Mouse (Mus musculus): ENCODE results near the gene Ces1b. TPM values are rescaled to one million over a fixed set of nuclear protein-coding genes. Genes with fewer than 3 reads are reported as not detected.
A peak's percentile ranks its signal among the peaks of the same experiment; 100 is the strongest.

Ces1b gene
- polyA plus RNA-seq, 1 experiment = not detected

- Histone ChIP-seq H3K27ac (ENCODE audit: insufficient read depth, low read length) (no peak overlapping the region), H3K4me3 (ENCODE audit: insufficient read depth, low read length) (no peak overlapping the region), H3K4me1 (ENCODE audit: control insufficient read depth, insufficient read depth, low read length) (no peaks in the 10 kb centered on the region)
- TF ChIP-seq POLR2A (IDR thresholded peaks at IDR 0.05; ENCODE audit: low read depth, low read length) (no peak), CTCF (IDR thresholded peaks at IDR 0.05; ENCODE audit: borderline replicate concordance, insufficient read depth, low read length) (no peak)
Observed at GRCm38 (mm10) chr8:93055238-93055637, 24.6 kb downstream of the Ces1b start.

- H3K4me1 ChIP-seq (ENCODE audit: control insufficient read depth, insufficient read depth, low read length) = no peaks in the 10 kb centered on the region
- no peak overlapping the region for H3K27ac ChIP-seq (ENCODE audit: insufficient read depth, low read length)
- H3K4me3 ChIP-seq (ENCODE audit: insufficient read depth, low read length) = no peak overlapping the region
- no peak for TF ChIP-seq CTCF (IDR thresholded peaks at IDR 0.05; ENCODE audit: borderline replicate concordance, insufficient read depth, low read length)
- no peak for TF ChIP-seq POLR2A (IDR thresholded peaks at IDR 0.05; ENCODE audit: low read depth, low read length)
Observed at GRCm38 (mm10) chr8:93048510-93049416, 31.1 kb downstream of the Ces1b start.

DNA sequence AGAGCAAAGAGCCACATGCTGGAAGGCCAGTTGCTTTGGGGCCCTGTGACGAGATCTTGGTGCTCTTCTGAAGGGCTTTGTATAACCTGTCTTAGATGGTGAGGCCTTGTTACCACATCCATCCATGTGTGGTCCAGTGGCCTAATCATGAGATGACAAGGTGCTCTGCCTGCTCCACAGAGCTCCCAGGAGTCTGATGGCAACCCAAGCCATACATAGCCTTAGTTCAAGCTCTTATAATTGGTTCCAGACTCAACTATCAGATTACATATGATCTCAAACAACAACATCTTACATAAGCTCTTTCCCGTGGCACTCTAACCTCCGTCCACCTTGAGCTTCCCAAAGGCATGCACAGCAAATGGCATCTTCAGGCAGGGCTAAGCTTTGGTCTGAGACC is 31.7 kb downstream of the Ces1b start, which contains the start of gene Ces1a:
Ces1a (minus strand) TSS at position 101 of the 400 bp plus-strand sequence.
- Histone ChIP-seq H3K4me1 (ENCODE audit: control insufficient read depth, insufficient read depth, low read length) (no peaks in the 10 kb centered on the region), H3K27ac (ENCODE audit: insufficient read depth, low read length) (no peak within 1 kb of the TSS), H3K4me3 (ENCODE audit: insufficient read depth, low read length) (no peak within 1 kb of the TSS)
- TF ChIP-seq CTCF (IDR thresholded peaks at IDR 0.05; ENCODE audit: borderline replicate concordance, insufficient read depth, low read length) (no peak), POLR2A (IDR thresholded peaks at IDR 0.05; ENCODE audit: low read depth, low read length) (no peak)

GRCm38 (mm10) chr8:93043083-93043482 is 36.7 kb downstream of the Ces1b start:
- H3K27ac ChIP-seq (ENCODE audit: insufficient read depth, low read length) = no peak overlapping the region
- TF ChIP-seq POLR2A (IDR thresholded peaks at IDR 0.05; ENCODE audit: low read depth, low read length) (no peak), CTCF (IDR thresholded peaks at IDR 0.05; ENCODE audit: borderline replicate concordance, insufficient read depth, low read length) (no peak)
- H3K4me3 ChIP-seq (ENCODE audit: insufficient read depth, low read length) = no peak overlapping the region

DNA sequence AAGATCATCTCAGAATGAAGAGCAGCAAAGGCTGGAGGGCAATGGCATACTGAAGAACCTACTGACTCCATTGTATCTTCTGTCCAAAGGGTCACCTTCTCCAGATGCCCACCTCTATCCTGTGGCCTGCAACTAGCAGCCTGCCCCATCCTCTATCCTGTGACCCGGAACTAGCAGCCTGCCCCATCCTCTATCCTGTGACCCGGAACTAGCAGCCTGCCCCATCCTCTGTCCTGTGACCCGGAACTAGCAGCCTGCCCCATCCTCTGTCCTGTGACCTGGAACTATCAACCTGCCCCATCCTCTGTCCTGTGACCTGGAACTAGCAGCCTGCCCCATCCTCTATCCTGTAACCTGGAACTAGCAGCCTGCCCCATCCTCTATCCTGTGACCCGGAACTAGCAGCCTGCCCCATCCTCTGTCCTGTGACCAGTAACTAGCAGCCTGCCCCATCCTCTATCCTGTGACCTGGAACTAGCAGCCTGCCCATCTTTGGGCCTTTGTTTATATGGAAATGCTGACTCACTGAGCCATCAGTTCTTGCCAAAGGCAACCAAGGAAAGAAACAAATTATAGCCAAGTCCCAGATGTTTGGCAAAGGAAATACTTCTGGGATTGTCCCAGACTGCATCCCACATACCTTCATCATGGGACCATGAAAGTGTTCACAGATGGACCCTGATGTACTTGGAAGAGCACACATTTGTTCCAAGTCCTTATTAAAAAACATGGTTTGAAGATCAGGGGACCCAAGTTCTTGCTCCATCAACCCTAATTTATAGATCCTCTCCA is 38.8 kb downstream of the Ces1b start:
- H3K4me1 ChIP-seq (ENCODE audit: control insufficient read depth, insufficient read depth, low read length) = no peaks in the 10 kb centered on the region; the same call in none of the 2 replicates
- TF ChIP-seq CTCF (IDR thresholded peaks at IDR 0.05; ENCODE audit: borderline replicate concordance, insufficient read depth, low read length) (no peak), POLR2A (IDR thresholded peaks at IDR 0.05; ENCODE audit: low read depth, low read length) (no peak)
- peak overlapping the region; percentile 82 for H3K27ac ChIP-seq (ENCODE audit: insufficient read depth, low read length)

More at GRCm38 (mm10) chr8:93043083-93043482, 36.7 kb downstream of the Ces1b start:
- no peaks in the 10 kb centered on the region; the same call in none of the 2 replicates for H3K4me1 ChIP-seq (ENCODE audit: control insufficient read depth, insufficient read depth, low read length)

DNA sequence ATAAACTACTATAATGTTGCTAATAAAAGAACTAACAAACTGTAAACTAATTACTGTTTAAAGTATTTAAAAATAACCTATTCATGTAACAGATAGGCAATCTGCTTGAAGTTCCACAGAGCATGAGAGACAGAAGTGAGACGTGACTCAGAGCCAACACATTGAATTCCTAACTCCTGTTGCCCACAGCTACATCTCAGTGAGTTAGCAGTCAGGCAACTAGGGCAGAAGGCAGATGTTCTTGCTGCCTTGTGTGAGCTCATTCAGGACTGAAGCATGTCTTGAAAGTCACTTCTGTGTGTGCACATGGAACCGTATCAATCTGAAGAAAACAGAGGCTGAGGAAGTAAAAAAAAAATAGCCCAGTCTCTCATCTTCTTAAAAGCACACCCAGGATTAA is 39.6 kb downstream of the Ces1b start:
- no peak for TF ChIP-seq CTCF (IDR thresholded peaks at IDR 0.05; ENCODE audit: borderline replicate concordance, insufficient read depth, low read length)
- TF ChIP-seq POLR2A (IDR thresholded peaks at IDR 0.05; ENCODE audit: low read depth, low read length) = no peak
- peak overlapping the region; percentile 82 for H3K27ac ChIP-seq (ENCODE audit: insufficient read depth, low read length)
- no peak overlapping the region for H3K4me3 ChIP-seq (ENCODE audit: insufficient read depth, low read length)
- no peaks in the 10 kb centered on the region; the same call in none of the 2 replicates for H3K4me1 ChIP-seq (ENCODE audit: control insufficient read depth, insufficient read depth, low read length)

More for the DNA sequence above, 38.8 kb downstream of the Ces1b start:
- H3K4me3 ChIP-seq (ENCODE audit: insufficient read depth, low read length) = no peak overlapping the region

GRCm38 (mm10) chr8:93038831-93039230 is 41.0 kb downstream of the Ces1b start:
- Histone ChIP-seq H3K4me1 (ENCODE audit: control insufficient read depth, insufficient read depth, low read length) (no peaks in the 10 kb centered on the region; the same call in none of the 2 replicates), H3K4me3 (ENCODE audit: insufficient read depth, low read length) (no peak overlapping the region), H3K27ac (ENCODE audit: insufficient read depth, low read length) (no peak overlapping the region)
- TF ChIP-seq POLR2A (IDR thresholded peaks at IDR 0.05; ENCODE audit: low read depth, low read length) (no peak), CTCF (IDR thresholded peaks at IDR 0.05; ENCODE audit: borderline replicate concordance, insufficient read depth, low read length) (no peak)

- Histone ChIP-seq H3K4me1 (ENCODE audit: control insufficient read depth, insufficient read depth, low read length) (no peaks in the 10 kb centered on the region; the same call in 1 of the 2 replicates), H3K4me3 (ENCODE audit: insufficient read depth, low read length) (no peak overlapping the region), H3K27ac (ENCODE audit: insufficient read depth, low read length) (no peak overlapping the region)
- no peak for TF ChIP-seq POLR2A (IDR thresholded peaks at IDR 0.05; ENCODE audit: low read depth, low read length)
- no peak for TF ChIP-seq CTCF (IDR thresholded peaks at IDR 0.05; ENCODE audit: borderline replicate concordance, insufficient read depth, low read length)
Observed at GRCm38 (mm10) chr8:93030664-93031063, 49.2 kb downstream of the Ces1b start.

- no peak overlapping the region for H3K27ac ChIP-seq (ENCODE audit: insufficient read depth, low read length)
- H3K4me1 ChIP-seq (ENCODE audit: control insufficient read depth, insufficient read depth, low read length) = no peaks in the 10 kb centered on the region
- no peak for TF ChIP-seq POLR2A (IDR thresholded peaks at IDR 0.05; ENCODE audit: low read depth, low read length)
- no peak for TF ChIP-seq CTCF (IDR thresholded peaks at IDR 0.05; ENCODE audit: borderline replicate concordance, insufficient read depth, low read length)
- H3K4me3 ChIP-seq (ENCODE audit: insufficient read depth, low read length) = no peak overlapping the region
Observed at GRCm38 (mm10) chr8:93021738-93022137, 58.1 kb downstream of the Ces1b start.

All from embryonic fibroblast, embryonic 13.5 days (primary cell).